Mouse (Mus musculus) cerebellum, adult 11 months (tissue): ENCODE data around the gene Nars2.

Source experiments
- DNase-seq: peaks from one replicate; pipeline ENCODE4 v3.0.0; 2022

Nars2 gene

DNA sequence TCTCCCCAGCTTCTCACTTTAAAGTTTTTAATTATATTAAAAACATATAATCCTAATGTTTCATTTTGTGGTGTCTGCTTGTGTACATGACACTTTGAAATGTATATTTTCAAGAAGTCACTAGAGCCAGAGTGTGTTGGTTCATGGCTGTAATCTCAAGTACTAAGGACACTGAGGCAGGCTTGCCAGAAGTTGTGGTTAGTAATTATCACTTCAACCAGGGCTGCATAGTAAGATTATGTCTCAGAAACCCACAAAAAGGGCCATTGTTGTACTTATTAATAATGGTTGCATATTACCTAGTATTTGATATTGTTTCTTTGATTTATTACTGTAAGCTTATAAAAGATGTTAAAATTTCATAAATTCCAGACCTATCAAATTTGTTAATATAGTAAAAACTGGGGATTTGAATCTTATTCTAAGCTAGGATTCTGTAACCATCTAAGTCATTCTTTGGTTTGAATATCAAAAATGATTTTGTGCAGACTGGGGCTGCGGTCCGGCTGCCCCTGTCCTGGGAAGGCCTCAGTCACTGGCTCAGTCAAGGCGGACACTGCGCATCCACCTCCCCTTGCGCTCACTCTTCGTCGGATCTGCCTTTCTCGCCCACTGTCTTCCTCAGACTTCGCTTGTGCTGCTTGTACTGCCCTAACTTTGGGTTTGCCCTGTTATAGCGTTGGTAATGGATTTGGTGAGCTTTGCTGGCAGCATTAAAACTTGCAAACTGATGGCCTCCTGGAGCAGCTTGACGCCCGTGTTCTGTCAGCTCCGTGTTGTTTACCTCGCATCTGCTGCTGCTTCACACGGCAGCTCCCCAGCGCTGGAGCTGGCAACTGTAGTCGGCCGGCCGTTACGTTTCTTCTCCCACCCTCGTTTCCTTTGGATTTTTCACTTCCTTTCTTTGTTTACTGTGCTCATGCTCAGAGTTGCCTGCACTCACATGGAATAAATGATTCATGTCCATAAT lies 20.0 kb downstream of the Nars2 start:
- DNase-seq: no peak

- no peak for DNase-seq
Measured at GRCm38 (mm10) chr7:96972138-96972904, 21.0 kb downstream of the Nars2 start.

DNA sequence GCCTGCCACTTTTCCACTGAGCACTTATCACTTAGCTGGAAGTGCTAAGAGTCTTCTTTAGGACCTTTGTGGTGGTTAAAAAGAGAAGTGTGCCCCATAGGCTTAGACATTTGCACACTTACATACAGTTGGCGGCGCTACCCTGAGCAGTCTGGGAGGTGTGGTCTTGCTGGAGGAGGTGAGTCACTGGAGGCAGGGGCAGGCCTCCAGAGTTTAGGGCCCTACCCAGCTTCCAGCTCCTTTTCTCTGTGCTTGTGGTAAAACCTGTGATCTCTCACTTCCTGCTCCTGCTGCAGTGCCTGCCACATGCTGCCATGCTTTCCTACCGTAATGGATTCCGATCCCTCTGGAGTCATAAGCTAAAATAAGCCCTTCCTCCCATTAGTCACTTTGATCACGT lies 24.6 kb downstream of the Nars2 start:
- no peak for DNase-seq

GRCm38 (mm10) chr7:96977209-96977608 lies 25.9 kb downstream of the Nars2 start:
- DNase-seq: no peak

DNA sequence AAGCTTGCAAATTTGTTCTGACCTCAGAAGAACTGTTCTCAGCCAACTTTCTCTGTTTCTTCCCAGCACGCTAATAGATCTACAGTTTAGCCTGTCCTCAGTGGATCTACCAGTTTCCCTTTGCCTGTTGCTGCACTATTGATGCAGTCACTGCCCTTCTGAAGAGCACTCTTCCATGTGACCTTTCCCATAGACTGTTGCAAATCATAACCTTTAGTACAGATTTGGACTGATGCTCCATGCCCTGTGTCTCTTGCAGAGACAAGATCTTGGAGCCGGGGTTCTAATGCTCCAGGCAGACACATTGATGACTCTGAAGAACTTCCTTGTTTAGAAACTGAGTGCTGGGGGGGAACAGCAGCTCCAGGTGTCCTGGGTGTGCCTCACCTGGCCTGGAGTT lies 30.1 kb downstream of the Nars2 start:
- no peak for DNase-seq

DNA sequence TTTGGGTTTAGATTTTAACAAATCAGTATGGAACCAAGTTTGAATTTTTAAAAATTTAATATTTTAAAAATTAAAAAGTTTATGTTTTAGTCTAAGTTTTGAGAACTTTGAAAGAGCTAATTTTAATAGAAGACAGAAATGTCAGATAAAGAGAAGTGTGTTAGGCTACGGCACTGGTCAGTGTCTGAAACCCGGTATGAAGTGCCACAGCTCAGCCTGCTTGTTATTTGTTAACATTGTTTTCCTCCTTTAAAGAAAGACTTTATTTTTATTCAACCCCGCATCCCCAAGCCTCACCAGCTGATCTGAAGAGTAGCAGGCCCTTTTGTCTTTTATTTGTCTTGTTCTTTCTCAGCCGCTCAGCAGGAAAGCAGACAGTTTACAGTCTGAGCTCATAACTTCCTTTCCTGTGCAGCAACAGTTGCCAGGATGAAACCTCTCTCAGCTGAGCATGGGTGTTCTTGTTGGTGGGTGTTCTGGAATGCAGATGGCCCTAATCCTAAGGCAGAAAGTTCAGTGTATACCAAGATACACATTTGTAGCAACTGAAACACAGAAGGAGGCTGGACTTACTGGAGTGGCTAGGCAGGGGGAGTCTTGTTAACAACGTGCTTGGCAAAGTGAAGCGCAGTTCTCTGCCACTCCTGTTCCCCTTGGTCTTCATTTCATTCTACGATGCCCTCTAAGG lies 32.5 kb downstream of the Nars2 start:
- no peak for DNase-seq

DNA sequence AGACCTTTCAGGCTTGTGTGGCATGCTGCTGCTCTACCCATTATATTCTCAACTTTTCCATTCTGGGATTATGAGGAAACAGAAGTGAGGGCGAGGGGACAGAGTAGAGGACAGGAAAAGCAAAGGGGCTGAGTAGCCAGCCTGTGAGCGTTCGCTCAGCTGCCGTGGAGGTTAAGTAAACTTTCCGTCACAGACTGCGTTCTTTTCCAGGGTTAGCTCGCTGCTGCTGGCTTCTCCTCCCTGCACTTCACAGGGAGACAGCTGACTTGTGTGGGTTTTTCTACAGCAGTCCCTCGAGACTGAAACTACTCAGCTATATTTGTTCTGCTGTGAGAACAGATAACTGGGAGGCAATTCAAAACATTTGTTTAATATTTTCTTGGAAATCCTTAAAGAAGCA lies 34.5 kb downstream of the Nars2 start:
- DNase-seq: no peak

DNA sequence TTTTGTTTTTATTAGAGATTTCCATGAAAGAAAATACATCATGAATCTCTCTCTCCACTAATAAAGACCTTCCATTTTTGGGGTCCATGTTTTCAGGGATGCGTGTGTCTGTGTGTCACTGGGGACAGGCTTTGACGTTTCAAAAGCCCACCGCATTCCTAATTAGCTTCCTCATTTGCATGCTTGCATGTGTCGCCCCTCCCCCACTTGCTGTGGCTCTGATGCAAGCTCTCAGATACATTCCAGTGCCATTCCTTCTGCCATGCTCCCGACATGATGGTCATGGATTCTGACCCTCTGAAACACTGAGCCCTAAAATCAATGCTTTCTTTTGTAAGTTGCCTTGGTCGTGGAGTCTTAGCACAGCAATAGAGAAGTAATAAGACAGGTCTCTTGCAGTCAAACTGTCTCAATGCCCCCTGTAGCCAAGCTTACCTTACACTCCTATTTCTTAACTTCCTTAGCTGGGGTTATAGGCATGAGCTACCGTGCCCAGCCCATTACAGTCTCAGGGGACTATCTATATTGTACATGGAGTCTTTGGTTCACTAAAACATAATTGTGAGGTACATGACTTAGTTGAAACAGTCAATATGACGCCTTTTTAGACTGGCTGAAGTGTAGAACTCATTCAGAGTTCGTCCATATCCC lies 35.6 kb downstream of the Nars2 start:
- DNase-seq: no peak

- DNase-seq: no peak
Measured at GRCm38 (mm10) chr7:96987676-96988075, 36.4 kb downstream of the Nars2 start.

DNA sequence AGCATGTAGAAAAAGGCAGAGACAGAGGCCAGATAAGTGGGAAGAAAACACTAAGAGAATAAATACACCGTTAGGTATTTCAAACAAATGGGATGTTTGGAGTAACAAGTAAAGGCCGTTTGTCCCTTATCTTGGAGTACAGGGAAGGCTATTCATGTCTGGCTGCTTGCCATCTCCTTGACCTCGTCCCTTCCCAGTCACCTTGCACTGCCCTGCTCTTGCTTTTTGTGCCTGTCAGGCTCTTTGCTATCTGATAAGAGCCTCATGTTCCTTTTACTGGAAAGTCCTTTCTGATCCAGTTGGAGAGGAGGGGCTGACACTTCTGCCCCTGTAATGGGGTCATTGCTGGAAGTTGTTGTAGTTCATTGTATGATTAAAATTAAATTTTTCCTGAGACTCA lies 61.7 kb downstream of the Nars2 start:
- DNase-seq: no peak

GRCm38 (mm10) chr7:97018005-97018404 lies 66.7 kb downstream of the Nars2 start:
- DNase-seq: no peak

- no peak for DNase-seq
Measured at GRCm38 (mm10) chr7:97018418-97018817, 67.1 kb downstream of the Nars2 start.

DNA sequence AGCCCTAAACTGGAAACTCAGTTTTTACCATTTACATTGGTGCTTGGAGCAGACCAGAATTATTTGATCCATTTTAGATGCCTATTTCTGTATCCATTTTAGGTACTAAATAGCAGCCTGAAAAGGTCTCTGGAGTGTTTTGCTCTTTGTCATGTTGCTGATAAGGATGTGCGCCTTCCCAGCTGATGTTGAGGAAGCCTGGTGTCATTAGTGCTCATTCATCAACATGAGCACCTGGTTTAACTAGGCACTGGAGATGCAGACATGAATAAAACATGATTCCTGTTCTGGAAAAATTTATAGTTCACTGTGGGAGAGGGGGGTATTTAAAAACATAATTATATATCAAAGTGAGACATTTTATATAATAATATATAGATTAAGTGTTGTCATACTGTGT lies 68.0 kb downstream of the Nars2 start:
- DNase-seq: no peak

GRCm38 (mm10) chr7:97026772-97027358 lies 75.6 kb downstream of the Nars2 start:
- DNase-seq: no peak

DNA sequence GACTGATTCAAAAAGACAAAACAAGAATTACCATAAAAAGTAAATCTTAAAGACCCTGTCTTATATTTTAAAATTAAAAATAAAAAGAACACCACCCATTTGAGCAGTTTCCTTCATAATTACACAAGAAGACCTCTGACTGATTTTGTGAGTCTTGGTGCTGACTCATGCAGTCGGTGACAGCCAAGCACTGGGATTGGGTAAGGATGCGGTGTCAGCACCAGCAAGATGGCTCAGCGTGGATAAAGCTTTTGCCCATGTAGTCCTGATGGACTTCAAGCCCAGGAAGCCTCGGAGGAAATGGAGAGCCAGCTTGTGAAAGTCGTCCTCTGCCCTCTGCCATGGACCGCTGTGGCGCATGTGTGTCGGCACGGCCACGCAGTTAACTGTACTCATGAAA lies 77.8 kb downstream of the Nars2 start:
- DNase-seq: no peak

GRCm38 (mm10) chr7:97032412-97032811 lies 81.1 kb downstream of the Nars2 start:
- DNase-seq: no peak

- DNase-seq: no peak
Measured at GRCm38 (mm10) chr7:97039641-97040040, 88.3 kb downstream of the Nars2 start.

DNA sequence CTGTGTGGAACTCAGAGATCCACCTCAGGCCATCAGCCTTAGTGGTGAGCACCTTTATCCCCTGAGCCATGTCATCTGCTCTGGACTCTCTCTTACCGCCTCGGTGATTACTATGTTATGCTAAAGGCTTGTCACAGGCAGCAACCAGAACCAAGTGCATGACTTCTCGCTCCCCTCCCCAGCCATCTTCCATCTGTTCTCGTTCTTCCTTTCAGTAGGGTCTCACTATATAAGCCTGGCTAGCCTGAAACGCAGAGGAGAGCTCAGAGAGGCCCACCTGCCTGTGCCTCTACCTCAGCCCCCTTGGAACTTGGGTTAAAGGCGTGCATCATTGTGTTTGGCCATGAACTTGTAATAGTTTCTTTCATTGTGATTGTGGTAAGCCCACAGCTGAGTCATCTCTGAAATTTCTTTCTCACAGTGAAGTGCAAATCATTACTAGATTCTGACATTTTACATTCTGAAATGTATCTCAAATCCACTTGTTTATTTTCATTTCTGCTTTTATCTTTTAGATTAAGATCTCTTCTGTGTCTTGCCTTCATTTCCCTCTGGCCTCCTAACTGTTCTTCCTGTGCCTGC lies 90.7 kb downstream of the Nars2 start:
- no peak for DNase-seq

DNA sequence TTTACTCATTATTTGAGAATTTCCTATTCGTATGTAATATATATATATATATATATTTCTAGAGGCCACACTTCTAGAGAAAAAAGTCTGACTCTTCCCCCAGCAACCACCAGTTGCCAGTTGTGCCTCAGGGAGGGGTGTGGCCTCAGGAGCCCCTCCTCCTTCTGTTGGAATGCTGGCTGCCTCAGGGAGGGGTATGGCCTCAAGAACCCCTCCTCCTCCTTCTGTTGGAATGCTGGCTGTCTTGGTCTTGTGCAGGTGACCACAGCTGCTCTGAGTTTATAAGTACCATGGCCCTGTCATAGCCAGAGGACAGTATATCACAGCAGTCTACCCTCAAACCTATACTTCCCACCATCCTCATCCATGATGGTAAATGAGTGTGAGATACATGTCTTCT lies 91.7 kb downstream of the Nars2 start:
- DNase-seq: no peak

DNA sequence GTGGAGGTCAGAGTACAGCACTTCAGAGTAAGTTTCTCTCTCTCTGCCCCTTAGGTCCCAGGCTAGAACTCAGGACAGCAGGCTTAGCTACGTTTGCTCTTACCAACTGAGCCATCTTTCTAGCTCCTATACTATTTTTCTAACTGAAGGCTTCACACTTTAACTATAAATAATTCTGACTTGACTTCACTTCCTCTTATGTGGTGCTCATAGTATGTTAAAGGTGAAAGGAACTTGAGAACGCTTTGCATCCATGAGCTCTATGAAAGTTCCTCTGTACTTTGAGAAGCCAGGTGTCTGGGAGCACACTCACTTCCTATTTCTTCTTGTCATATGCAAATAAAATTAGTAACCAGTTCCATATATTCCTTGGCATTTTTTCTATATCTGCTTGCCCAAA lies 109.7 kb downstream of the Nars2 start:
- no peak for DNase-seq

DNA sequence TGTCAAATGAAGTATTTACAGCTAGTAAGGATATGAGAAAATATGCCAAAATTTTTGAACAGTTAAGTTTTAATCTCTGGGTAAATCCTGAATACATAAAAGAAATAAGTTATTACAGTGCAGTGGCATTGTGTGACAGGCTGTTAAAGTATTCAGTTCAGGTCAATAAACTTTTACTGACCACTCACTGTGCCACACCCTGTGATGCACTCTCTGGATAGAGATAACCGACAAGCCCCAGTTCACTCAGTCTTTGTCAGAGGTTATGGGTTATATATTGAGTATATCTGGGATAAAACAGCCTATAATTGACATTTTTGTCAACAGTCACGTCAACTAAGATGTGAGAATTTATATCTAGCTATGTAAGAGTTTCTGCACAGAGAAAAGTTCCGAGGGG lies 120.2 kb downstream of the Nars2 start:
- no peak for DNase-seq

DNA sequence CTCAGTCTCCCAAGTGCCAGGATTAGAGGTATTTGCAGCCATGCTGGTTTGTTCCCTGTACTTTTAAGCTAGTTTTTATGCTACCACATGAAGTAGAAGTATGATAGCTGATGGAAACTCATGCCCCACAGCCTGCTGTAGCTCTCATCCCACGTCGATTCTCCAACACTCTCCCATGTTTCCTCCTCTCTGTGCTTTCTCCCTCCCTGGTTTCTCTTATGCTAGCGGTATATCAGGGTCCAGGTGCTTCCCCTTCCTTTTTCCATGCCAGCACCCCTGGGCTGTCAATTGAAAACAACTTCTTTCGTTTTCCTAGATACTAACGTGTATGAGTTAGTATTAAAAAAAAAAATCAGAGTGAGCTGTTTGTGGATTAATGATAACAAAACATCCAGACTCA lies 120.8 kb downstream of the Nars2 start:
- DNase-seq: no peak
